Mouse (Mus musculus) ES-Bruce4 (cell line): ENCODE measurements around the gene C1qtnf9.

Experiments
- CTCF ChIP-seq: IDR thresholded peaks from one replicate; pipeline ENCODE4 v1.8.1; 2011; ENCODE audit warnings: low read depth, low read length
- POLR2A ChIP-seq: IDR thresholded peaks from one replicate; pipeline ENCODE4 v1.8.1; 2011; ENCODE audit warnings: low read length; ENCODE audit not compliant: insufficient read depth

DNA sequence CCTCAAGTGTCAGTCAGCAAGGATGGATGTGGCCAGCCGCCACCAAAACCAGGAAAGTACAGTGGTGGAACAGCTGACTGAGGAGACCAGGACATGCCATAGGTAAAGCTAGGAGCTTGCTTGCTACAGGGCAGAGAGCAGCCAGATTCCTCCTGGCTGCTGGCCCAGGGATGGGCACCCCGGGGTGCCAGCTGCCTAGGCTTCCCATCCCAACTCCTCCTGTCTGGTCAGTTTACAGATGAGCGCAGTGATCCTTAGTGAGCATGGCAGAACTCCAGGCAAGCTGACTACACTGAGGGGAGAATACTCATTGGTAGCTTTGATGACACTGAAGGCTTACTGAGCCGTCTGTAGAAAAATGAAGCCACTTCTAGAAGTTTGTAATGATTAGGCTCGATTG, 32.7 kb upstream of the C1qtnf9 start:
- TF ChIP-seq POLR2A (no peak), CTCF (no peak)
